Mouse (Mus musculus): ENCODE data around the gene Galnt13.

GRCm38 (mm10) chr2:54841245-54841644 lies 405.1 kb downstream of the Galnt13 start:
- no peak for TF ChIP-seq POLR2A (IDR thresholded peaks at IDR 0.05; ENCODE audit: low read depth, low read length)
- no peak for TF ChIP-seq JUND (conservative IDR thresholded peaks at IDR 0.05; ENCODE audit: low read depth, low read length)

All from CH12.LX (cell line).